Comparison of ENCODE assay signal across 7 mouse cellular contexts in the genomic region with DNA sequence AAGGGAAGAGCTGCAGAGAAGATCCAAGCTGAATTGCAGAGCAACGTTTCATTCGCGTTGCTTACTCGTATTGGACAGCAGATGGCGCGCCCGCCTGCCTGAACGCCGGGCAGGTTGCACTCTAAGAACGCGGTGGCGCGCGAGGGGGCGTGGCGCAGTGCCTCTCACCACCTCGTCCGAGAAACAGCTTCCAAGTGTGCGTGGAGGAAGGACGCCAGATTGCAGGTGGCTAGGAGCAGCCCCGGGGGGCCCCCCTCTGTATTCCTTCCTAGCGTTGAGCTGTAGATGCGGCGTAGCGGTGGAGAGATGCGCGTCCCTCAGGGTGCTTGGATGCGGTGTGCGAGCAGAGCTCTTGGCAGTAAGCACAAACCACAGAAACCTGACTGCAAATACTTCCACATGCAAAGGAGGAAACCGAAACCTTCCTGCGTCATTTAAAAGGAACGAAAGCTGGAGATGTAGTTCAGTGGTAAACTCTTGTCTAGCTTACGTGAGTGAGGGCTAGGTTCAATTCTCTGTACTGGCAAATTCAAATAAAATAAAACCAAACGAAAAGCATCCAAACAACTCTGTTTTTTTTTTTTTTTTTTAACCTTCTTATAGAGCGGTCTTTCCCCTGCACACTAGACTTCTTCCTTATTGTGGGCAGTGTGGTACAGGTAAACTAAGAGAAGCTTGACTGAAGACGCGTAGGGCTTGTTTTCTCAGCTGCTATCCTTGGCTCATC. TPM values are rescaled to one million over a fixed set of nuclear protein-coding genes. Genes with fewer than 3 reads are reported as not detected.
DNase-seq lines count a peak whose midpoint lies in the region; ATAC-seq and TF ChIP-seq lines count a peak whose summit lies in the region.

No protein-coding gene starts in this region.

- no peaks in the 10 kb centered on the region for H3K27me3 ChIP-seq in intestine, postnatal 0 days (replicated peaks; ENCODE audit: control insufficient read depth, insufficient read depth, low read length)
- H3K27me3 ChIP-seq in midbrain, embryonic 10.5 days (ENCODE audit: low read depth, poor library complexity, severe bottlenecking) = peaks cover 23% of the 10 kb centered on the region

- peak; percentile 77 for ATAC-seq in intestine, postnatal 0 days

- intact Hi-C loops in left cerebral cortex, postnatal 36 days (cut with DNase I) = loop anchor here (1.0 to 5.0 kb wide), 2 partner anchors 564 to 685 kb away; no protein-coding TSS in a partner anchor

- no peak overlapping the region for H3K27ac ChIP-seq in intestine, postnatal 0 days (ENCODE audit: low read depth, low read length)
- H3K27ac ChIP-seq in midbrain, embryonic 10.5 days (replicated peaks) = no peak overlapping the region

- no peak overlapping the region for H3K9ac ChIP-seq in intestine, postnatal 0 days (ENCODE audit: low read depth, low read length)

- no peaks in the 10 kb centered on the region for H3K9me3 ChIP-seq in intestine, postnatal 0 days (ENCODE audit: control insufficient read depth)
- no peaks in the 10 kb centered on the region for H3K9me3 ChIP-seq in midbrain, embryonic 10.5 days (replicated peaks)

- no peaks in the 10 kb centered on the region for H3K4me1 ChIP-seq in intestine, postnatal 0 days (replicated peaks; ENCODE audit: control insufficient read depth, insufficient read depth, low read length)
- 0 out of 2 replicates have a peak, but pooled peaks cover 3% of the 10 kb centered on the region for H3K4me1 ChIP-seq in midbrain, embryonic 10.5 days

- 4% methylated on average over 37 of the region's 37 CpGs for WGBS in intestine, postnatal 0 days
- WGBS in midbrain, embryonic 10.5 days = 8% methylated on average over 37 of the region's 37 CpGs

- peak overlapping the region; percentile 90 for H3K4me2 ChIP-seq in intestine, postnatal 0 days (replicated peaks; ENCODE audit: low read depth)

- TF ChIP-seq CTCF in intestine, postnatal 0 days (IDR thresholded peaks at IDR 0.05; ENCODE audit: low read depth) = peak; percentile 98

- peak overlapping the region; percentile 45 for H3K4me3 ChIP-seq in intestine, postnatal 0 days (ENCODE audit: low read depth, low read length)
- H3K4me3 ChIP-seq in midbrain, embryonic 10.5 days = peak overlapping the region; percentile 60

- no peaks in the 10 kb centered on the region for H3K36me3 ChIP-seq in intestine, postnatal 0 days (ENCODE audit: control insufficient read depth, insufficient read depth)
- H3K36me3 ChIP-seq in midbrain, embryonic 10.5 days = no peaks in the 10 kb centered on the region

- peak; percentile 85 for DNase-seq in adrenal gland, postnatal 10 days
- DNase-seq in embryo, embryonic 9.5 days (ENCODE audit: extremely low spot score) = peak; percentile 80
- DNase-seq in gastrocnemius, postnatal 4 days (ENCODE audit: low spot score in 2 of 2) = peak; percentile 48 to 70
- peak; percentile 75 to 79 for DNase-seq in left cerebral cortex, postnatal 36 days (ENCODE audit: low spot score in 2 of 2)
- DNase-seq in midbrain, embryonic 10.5 days (ENCODE audit: low spot score) = peak; percentile 82
- DNase-seq in right cerebral cortex, postnatal 4 days = peak; percentile 81

RNA-seq across cellular contexts. Expression of a gene that starts 19.3 kb away (rescaled TPM):
- 10 to 100 TPM; 46.2 to 48.8 TPM for total RNA-seq in adrenal gland, postnatal 10 days (2021)
- total RNA-seq in gastrocnemius, postnatal 4 days (2021) = 10 to 100 TPM; 46.4 to 51.3 TPM
- polyA plus RNA-seq in intestine, postnatal 0 days (2015; fragmentation: Nextera tagmentation; extraction: Ambion mirVana) = 54.6 and 58.3 TPM in 2 replicates
- total RNA-seq in left cerebral cortex, postnatal 36 days (2021) = 10 to 100 TPM; 52.5 to 64.3 TPM
- polyA plus RNA-seq in midbrain, embryonic 10.5 days (2016; fragmentation: Nextera tagmentation; extraction: Ambion mirVana) = 83.0 and 85.7 TPM in 2 replicates
